Mouse (Mus musculus) heart, adult 11 months (tissue): Measurements from ENCODE around the gene Slc34a3.
"Not testable (repeated sequence)": the region's sequence is repeated elsewhere in the genome, so short reads cannot be mapped to it uniquely, and the experiment has no call there.

Experiments
- DNase-seq: peaks from one replicate; pipeline ENCODE4 v3.0.0; 2022

Gene Slc34a3

DNA sequence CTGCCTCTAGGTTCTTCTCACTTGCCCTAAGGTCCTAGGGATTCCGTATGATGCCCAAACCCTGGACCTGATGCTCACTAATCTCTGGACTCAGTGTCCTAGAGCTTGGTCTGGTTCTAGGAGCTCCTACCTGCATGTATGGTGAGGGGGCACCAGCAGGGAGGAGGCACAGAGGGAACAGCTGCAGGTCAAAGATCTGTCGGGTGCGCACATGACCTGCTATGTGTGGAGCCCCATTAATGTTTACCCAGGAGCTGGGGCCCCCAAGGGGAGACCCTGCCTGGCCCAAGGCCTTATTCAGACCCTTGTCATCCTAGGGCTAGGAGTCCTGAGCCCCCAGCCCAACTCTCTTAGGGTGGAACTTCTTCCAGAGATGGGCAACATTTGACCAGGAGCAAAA is at the start of gene Slc34a3:
Slc34a3 (minus strand) TSS at position 315 of the 400 bp plus-strand sequence.
- DNase-seq, result no peak

DNA sequence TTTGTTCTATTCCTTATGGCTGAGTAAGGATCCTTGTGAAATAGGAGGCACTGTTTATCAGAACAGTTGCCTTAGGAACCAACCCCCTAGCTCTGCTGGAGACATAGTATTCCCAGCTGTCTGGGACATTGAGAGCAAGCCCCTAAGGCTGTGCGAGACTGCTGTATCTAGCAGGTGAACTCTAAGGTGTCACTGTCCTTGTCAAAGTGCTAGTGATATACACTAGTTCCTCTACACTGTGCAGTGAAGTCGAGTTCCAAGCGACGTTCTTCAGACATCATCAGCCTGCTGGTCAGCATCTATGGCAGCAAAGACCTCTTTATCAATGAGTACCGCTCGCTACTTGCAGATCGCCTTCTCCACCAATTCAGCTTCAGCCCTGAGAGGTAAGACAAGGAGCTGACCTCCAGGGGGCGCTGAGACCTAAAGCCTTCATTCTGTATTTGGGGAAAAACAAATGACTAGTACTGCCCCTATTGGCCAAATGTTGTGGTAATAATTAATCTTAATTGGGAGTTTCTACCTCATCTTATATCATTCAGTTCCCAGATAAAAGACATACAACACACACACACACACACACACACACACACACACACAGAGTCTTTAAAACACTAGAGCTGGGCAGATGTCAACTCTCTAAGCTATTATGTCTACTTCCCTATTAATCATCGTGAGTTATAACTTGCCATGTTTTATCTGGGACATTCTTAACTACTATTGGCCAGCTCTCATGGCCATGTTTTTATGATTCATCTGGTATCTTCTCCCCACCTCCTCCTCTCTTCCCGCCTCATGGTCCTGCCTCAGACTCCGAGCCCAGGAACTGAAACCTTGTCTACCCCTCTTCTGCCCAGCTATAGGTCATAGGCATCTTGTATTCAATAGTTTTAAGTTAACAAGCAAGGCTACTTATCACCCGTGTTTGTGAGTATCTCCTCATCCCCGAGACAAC is 45.0 kb upstream of the Slc34a3 start:
- peak; percentile 91 for DNase-seq

GRCm38 (mm10) chr2:25273010-25273409 is 38.8 kb upstream of the Slc34a3 start:
- peak; percentile 91 for DNase-seq

DNA sequence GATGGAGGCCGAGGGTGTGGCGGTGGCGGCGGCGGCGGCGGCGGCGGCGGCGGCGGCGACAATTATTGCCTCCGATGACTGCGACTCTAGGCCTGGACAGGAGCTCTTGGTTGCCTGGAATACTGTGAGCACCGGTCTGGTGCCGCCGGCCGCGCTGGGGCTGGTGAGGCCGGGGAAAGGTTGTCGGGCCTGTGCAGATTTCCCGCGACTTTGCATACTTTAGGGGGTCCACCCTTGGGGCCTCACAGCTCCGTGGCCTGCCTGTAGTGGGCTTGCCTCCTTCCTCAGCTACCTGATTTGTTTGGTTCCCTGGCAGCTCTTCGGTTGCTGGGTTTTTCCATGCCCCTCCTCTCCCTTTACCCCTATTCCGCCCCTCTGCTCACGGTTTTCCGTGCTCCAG is 38.4 kb upstream of the Slc34a3 start:
- DNase-seq, result no peak

- peak; percentile 99 for DNase-seq
These were observed 37.8 kb upstream of the Slc34a3 start, which contains the start of the genes Ssna1 and Anapc2 for GRCm38 (mm10) chr2:25271827-25272511. TSS of gene Ssna1 (minus strand) at chr2:25272438. TSS of gene Anapc2 (plus strand) at chr2:25272478.

DNA sequence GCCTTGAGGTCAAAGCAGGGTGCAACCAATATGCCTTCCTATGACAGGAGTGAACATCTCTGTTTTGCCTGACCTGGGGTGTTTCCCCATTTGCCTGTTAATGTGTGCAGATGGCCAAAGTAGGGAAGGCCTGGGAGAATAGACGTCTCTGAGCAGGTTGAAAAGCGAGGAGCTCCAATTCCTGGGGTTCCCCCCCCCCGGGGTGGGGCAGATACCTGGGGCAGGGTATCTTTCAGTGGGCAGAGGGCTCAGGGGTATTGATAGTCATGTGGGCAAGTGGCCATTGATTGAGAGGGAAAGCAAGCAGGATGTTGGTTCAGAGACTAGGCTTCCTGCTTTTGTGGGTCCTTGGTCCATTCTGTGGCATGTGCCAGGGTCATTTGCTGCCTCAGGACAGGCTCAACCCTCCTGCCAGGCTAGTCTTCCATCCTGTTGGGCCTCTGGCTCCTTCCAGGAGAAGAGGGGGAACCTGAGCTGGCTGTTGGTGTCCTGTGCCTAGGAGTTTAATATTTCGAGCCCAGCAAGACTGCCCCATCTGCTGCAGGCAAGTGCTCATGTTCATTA is 33.7 kb upstream of the Slc34a3 start:
- DNase-seq, result no peak

DNA sequence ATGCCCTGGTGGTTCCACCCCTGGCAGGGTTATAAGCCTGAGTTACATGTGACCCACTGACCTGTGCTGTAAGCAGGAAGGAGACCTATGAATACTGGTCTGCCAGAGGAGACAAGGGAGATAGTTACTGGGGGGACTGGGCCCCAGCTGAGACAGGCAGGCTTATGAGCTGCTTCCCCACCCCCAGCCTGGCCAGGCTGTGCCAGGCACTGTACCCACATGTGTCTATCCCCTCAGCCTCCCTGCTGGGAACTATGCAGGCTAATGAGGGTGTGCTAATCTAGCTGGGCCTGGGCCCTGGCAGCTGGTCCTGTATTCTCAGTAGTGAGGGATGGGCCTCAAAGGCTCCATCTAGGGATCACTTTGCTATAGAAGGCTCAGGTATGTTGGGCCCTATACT is 33.1 kb upstream of the Slc34a3 start:
- DNase-seq, result no peak

GRCm38 (mm10) chr2:25266720-25267119 is 32.6 kb upstream of the Slc34a3 start:
- DNase-seq, result peak; percentile 96

- peak; percentile 98 for DNase-seq
These were observed 31.9 kb upstream of the Slc34a3 start for GRCm38 (mm10) chr2:25265897-25266656.

DNA sequence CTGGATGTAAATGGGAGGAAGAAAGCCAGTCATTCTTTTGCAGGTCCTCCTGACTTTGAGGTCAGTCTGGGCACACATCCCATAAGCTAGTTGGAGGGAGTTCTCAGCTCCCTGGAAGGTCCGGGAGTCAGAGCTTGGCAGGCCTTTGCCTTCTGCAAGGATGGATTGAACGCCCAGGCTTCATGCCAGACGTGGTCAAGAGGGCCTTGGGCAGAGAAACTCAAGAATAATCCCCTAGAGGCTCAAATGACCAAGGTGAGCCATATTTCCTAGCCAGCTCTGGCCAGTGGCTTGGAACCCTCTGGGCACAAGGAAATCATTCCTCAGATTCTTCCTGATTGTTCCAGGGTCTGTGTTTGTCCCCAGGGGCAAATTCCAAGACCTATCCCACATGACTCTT is 30.7 kb upstream of the Slc34a3 start:
- DNase-seq, result no peak

GRCm38 (mm10) chr2:25264286-25264660 is 30.1 kb upstream of the Slc34a3 start:
- DNase-seq, result no peak

DNA sequence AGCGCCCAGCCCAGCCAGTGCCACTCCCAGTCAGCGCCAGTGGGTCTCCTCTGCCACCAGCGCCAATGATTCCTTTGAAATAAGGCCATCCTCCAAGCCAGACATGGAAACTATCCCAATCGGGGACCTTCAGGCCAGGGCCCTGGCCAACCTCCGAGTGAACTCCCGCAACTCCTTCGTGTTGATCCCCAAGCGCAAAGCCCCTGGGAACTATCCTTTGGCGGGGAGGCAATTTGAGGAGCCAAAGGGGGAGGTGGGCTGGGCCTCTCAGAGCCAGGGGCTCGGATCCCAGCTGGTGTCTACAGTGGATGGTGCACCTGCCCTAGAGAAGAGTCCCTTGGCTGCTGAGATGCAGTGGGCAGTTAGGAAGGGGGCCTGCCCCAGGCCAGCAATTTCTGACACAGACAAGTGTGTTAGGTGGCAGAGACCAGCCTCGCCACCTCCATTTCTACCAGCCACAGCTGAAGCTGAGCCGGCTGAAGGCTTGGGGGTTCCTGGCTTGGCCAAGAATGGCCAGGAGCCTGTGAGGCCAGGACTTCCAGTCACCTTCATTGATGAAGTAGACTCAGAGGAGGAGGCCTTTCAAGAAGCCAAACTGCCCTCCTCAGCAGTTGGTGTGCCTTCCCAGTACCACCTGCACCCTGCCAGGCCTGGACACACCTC is 29.6 kb upstream of the Slc34a3 start:
- no peak for DNase-seq

- no peak for DNase-seq
These were observed 28.8 kb upstream of the Slc34a3 start for GRCm38 (mm10) chr2:25262795-25263622.

- DNase-seq, result peak; percentile 100
These were observed 28.2 kb upstream of the Slc34a3 start, which contains the start of gene Tprn for GRCm38 (mm10) chr2:25262291-25262767. TSS of gene Tprn (plus strand) at chr2:25262618.

GRCm38 (mm10) chr2:25261870-25262269 is 27.7 kb upstream of the Slc34a3 start:
- DNase-seq, result no peak

DNA sequence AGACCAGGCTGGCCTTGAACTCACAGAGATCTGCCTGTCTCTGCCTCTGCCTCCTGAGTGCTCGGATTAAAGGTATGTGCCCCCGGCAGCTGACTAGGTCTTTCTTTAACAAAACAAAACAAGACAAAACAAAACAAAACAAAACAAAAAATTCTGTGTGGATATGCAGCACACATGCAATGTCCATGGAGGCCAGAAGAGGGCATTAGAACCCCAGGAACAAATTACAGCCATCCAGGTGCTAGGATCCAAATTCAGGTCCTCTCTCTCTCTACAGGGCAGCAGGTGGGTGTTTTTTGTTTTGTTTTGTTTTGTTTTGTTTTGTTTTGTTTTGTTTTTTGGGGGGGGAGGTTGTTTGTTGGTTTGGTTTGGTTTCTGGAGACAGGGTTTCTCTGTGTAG is 24.7 kb upstream of the Slc34a3 start:
- DNase-seq, result no peak

- not testable (repeated sequence) for DNase-seq
These were observed 23.1 kb upstream of the Slc34a3 start for GRCm38 (mm10) chr2:25257250-25257649.

DNA sequence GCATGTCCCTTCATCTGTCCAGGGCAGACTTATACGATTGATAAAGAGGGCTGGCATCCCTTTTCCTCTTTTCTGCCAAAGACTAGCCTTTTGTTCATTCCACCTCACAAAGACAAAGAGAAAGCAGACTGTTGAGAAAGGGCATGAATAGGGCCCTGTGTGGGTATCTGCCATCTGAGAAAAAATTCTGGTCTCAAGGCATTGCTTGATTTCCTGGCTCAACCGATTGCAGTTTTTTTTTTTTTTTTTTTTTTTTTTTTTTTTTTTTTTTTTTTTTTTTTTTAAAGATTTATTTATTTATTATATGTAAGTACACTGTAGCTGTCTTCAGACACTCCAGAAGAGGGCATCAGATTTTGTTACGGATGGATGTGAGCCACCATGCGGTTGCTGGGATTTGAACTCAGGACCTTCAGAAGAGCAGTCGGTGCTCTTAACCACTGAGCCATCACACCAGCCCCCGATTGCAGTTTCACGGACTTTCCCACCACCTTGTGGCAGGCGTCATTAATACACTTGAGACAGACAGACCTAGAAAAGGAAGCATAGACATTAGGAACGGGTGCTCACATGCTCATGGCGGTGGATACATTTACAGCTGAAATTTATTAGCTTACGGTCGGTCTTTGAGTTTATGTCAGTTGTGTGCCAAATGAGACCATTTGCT is 22.4 kb upstream of the Slc34a3 start:
- not testable (repeated sequence) for DNase-seq

- peak; percentile 99 for DNase-seq
These were observed 21.2 kb upstream of the Slc34a3 start, which contains the start of gene Tmem203 for GRCm38 (mm10) chr2:25255284-25255779. TSS of gene Tmem203 (plus strand) at chr2:25255439.

DNA sequence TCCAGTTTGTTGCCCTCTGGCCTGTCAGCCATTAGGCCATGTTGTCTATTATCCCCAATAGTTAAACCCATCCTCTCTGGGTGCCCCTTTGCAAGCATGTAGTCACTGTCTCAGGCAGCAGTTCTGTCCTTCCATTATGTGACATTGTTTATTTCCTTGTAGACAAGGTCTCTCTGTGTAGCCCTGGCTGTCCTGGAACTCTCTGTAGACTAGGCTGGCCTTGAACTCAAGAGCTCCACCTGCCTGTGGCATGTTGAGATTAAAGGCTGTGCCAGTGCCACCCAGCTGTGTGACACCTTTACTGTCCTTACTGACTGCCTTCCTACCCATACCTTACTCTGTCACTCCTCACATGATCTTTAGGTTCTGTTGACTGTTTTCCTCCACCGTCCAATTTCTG is 18.2 kb upstream of the Slc34a3 start:
- DNase-seq, result no peak
